Mouse (Mus musculus): Measurements from ENCODE around the gene Lrg1.
A peak's percentile ranks its signal among the peaks of the same experiment; 100 is the strongest.
"Not testable (repeated sequence)": the region's sequence is repeated elsewhere in the genome, so short reads cannot be mapped to it uniquely, and the experiment has no call there.

Lrg1 gene

DNA sequence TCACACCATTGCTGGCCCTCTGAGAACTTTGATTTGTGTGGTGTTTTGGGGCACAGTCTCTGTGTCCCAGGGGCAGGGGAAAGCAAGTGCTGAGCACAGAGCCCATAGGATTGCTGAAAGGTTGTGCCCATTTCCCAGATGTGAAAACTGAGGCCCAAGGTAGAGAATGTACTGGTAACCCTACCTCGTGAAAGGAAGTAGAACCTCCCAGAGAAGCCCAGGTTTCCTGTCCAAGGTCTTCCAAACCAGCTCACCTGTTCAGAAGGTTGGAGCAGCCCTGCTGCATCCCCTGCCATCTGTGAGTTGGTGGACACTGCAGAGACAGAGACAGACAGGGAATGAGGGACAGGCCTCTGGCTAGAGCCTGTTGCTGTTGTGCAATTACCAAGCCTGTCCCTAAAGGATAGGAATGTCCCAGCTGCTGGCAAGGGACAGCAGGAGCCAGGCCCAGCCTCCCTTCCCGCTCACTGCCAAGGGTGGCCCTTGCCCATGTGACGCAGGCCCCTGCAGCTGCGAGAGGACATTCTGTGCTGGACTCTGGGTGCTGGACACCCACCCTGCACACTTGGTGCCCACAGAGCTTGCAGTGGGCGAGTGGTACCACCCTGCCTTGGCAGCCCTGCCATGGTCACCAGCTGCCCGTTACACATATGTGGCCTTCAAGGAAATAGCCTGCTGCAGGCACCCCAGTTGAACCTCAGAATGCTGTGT is 13.3 kb downstream of the Lrg1 start:
- no peak for DNase-seq (ENCODE audit: low read depth)

DNA sequence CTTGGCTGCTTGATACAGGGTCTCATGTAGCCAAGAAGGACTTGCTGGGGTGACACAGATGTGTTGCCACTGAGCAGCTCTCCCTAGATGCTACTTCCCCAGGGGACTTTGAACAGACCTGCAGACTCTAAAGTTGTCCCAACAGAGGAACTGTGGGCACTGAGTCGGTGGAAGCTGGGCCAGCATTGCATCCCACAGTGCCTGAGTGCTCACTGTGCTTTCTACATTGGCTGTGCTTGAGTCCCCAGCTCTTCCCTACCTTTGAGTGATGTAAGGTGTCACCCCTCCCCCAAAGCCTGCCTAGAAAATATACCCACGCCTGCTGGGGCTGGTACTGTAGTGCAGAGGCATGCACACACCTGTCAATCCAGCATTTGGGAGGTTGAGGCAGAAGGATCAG is 14.1 kb downstream of the Lrg1 start:
- no peak for DNase-seq (ENCODE audit: low read depth)

- DNase-seq (ENCODE audit: low read depth): no peak
These were observed 14.8 kb downstream of the Lrg1 start for GRCm38 (mm10) chr17:56106981-56107380.

DNA sequence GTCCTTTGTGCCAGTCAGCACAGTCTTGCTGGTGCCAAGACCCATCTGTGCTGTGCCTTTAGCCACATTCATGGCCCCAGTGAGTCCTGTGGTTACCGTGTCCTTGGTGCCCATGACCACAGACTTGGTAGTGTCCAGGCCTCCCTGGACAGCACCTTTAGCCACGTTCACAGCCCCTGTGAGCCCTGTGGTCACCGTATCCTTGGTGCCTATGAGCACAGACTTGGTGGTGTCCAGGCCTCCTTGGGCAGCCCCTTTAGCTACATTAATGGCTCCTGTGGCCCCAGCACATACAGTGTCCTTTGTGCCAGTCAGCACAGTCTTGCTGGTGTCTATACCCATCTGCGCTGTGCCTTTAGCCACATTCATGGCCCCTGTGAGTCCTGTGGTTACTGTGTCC is 15.4 kb downstream of the Lrg1 start:
- not testable (repeated sequence) for DNase-seq (ENCODE audit: low read depth)

DNA sequence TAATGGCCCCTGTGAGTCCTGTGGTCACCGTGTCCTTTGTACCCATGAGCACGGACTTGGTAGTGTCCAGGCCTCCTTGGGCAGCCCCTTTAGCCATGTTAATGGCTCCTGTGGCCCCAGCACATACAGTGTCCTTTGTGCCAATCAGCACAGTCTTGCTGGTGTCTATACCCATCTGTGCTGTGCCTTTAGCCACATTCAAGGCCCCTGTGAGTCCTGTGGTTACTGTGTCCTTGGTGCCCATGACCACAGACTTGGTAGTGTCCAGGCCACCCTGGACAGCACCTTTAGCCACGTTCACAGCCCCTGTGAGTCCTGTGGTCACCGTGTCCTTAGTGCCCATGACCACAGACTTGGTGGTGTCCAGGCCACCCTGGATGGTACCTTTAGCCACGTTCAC is 17.0 kb downstream of the Lrg1 start:
- DNase-seq (ENCODE audit: low read depth): not testable (repeated sequence)

- no peak for DNase-seq (ENCODE audit: low read depth)
These were observed 18.1 kb downstream of the Lrg1 start for GRCm38 (mm10) chr17:56103465-56104285.

DNA sequence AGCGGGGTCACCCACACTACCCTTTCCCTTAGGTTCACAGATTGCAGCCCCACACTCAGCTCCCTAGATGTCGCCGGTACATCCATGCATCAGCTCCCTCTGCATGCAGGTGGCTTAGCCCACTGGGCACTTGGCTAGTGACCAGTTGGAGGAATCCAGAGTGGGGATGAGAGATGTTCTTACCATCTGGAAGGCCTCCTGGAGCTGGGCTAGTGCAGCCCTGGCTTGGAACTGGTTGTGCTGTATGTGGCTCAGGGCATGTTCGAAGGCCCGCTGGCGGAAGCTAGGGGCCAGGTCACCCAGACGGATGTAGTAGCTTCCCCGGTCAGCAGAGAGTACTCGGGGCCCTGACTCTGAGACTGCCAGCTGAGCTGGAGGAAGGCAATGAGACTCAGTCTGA is 18.9 kb downstream of the Lrg1 start:
- no peak for DNase-seq (ENCODE audit: low read depth)

DNA sequence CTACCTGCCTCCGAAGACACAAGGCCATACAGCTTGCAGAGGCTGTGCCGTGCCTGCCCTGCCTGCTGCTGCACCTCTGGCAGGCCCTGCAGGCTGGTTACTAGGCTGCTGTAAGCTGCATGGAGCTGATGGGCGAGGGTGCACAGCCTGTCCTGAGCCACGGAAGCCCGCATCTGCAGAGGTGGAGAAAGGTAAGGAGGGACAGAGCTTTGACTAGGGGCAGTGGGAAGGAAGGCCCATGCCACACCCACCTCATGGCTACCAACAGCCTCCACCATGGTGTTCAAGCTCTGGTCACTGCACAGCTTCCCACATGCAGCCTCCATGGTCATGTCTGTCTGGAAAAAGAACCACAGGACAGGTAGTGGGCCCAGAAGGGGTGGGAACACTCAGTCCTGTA is 19.6 kb downstream of the Lrg1 start:
- DNase-seq (ENCODE audit: low read depth): no peak

DNA sequence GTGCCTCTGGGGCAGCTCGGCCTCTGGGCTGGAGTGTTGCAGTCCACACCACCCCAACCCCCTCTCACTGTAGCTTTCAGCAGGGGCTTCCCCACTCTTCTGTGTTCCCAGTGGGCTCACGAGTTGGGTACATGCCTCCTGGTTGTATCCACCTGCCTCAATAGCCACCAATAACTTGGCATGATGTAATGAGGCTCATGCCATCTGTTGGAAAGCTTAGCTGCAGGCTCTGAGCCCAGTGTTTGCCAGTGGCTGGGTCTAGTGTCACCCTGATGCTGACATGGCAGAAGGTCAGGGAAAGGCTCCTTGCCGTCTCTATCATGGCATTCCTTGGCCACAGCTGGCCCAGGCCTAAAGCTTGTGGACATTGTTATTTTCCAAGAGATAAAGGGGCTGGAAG is 21.0 kb downstream of the Lrg1 start:
- no peak for DNase-seq (ENCODE audit: low read depth)

DNA sequence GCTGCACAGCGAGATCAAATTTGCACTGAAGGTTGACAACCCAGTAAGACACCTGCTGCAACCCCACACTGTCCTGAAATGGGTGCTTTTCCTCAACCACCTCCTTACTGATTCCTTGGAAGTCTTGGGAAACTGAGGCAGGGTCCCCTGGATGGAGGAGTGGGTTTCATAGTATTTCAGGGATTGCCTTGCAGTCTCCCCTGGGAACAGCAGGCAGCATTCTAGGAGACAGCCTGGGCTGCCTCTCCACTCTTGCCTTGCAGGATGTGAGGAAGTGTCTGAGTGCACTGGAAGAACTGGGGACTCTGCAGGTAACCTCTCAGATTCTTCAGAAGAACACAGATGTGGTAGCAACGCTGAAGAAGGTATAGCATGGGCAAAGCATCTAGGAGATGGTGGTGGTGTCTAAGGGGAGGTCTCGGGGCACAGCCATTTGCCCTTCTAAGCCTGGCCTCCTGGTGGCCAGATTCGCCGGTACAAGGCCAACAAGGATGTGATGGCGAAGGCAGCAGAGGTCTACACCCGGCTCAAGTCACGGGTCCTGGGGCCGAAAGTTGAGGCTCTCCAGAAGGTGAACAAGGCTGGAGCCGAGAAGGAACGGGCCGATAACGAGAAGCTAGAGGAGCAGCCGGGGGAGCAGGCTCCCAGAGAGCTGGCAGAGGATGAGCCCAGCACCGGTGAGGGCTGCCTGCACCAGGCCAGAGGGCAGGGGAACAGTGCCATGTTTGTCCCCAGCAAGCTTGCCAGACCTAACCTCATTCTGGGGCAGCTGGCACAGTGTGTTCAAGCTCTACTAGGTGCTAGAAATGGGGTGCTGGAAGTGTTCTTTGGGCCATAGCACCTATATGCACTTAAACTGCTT is 22.9 kb downstream of the Lrg1 start:
- DNase-seq (ENCODE audit: low read depth): no peak

- no peak for DNase-seq (ENCODE audit: low read depth)
These were observed 23.6 kb downstream of the Lrg1 start for GRCm38 (mm10) chr17:56098180-56098579.

- DNase-seq (ENCODE audit: low read depth): no peak
These were observed 24.9 kb downstream of the Lrg1 start for GRCm38 (mm10) chr17:56096883-56097282.

GRCm38 (mm10) chr17:56092794-56093193 is 29.0 kb downstream of the Lrg1 start:
- DNase-seq (ENCODE audit: low read depth): no peak

DNA sequence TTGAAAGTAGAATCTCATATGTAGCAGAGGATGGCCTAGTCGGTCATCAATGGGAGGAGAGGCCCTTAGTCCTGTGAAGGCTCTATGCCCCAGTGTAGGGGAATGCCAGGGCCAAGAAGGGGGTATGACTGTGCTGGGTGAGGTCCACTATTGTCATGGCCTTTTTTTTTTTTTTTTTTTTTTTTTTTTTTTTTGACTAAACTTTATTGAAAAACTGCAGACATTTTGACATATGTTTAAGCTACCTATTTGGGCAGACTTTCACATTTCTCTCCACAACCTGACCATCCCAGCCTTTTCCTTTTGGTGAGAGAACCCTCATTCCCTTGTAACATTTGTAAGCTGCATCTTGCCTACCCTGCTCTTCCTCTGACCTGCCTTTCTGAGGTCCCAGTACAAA is 29.5 kb downstream of the Lrg1 start:
- DNase-seq (ENCODE audit: low read depth): peak; percentile 27

DNA sequence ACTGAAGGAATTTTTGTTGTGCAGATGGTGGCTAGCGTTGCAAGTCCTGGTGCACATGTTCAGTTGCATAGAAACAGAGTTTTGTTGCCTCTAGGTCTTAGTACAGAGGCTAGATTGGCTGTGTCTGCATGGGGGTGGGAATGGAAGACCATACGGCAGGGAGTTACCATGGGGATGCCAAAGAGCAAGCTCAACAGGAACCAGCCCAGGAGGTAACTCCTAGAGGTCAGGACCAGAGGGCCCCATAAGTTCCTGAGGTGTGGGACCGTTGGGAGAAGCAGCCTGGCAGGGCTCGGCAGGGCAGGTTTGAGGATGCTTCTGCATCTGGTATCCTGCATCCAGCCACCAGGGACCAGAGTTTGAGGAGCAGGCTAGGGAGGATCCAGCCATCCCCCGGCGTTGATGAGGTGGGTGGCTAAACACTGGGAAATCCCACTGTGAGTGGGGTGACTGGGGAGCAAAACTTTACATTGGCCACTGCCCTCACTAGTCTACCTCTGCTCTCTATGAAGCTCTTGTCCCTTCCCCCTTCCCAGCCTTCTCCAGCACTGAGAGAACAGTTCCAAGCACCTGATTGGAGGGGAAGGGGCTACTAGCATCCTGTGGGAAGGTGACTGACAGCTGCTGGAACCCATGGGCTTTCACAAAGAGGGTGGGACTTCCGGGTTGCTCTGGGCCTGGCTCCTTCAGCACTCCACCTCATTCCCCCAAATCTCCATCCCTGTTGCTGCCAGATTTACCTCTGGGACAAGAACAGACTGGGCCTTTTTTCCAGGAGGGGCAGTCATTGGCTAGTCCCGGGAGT is 40.8 kb downstream of the Lrg1 start:
- no peak for DNase-seq (ENCODE audit: low read depth)

DNA sequence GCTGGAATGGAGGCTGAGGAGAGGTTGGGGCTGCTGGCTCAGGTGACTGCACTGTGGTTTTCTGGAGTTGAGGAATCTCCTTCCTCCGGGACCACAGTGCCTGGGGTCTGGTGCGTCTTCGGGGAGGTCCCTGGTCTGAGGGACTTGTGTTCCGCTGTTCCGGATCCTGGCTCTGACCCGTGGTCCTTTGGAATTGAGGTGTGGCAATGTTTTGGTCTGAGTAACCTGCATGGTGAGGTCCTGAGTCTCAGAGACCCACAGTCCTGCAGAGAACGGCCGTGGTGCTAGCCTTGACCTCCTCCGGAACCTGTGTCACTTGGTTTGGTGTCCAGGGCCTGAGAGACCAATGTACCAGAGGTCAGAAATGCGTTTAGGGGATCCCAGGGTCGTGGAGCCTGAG is 41.9 kb downstream of the Lrg1 start:
- DNase-seq (ENCODE audit: low read depth): peak; percentile 45

DNA sequence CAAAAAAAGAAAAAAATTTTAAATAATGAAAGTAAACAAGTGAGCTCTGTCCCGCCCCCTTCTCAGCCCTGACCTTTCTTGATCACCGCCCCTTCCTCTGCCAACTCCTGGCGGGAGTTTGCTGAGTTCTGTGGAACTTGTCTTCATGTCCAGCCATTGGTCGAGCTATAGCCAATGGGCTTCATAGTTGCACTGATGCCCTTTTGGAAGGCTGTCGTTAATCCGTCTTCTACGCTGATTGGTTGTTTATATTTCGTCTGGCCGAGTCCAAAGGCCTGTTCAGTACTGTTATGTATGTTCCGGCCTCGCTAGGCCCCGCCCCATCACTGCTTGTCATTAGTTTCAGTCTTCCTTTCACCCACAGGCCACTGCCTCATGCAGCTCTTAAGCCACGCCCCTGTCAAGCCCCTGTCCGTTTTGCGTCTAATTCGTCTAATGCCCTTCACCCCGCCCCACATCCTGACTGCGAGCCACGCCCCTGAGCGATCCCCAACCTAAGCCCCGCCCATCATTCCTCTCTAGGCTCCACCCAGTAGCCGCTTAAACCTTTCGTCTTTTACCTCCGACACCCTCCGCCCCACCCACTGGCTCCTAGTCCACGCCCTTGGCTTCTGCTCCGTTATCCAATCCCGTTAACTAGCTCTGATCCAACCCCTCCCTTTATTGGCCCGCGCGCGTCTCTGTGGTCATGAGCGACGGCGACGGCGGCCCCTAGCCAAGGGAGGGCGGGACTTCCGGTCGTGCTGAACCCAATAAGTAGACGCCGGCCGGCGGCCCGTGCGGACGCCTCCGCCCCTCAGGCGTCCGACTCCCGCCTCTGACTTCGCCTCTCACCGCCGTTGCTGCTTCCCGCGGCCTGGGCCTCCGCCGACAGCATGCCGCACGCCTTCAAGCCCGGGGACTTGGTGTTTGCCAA is 42.7 kb downstream of the Lrg1 start, which contains the start of gene Hdgfl2:
TSS of gene Hdgfl2 (plus strand) at position 755 of the 916 bp plus-strand sequence.
- peak; percentile 100 for DNase-seq (ENCODE audit: low read depth)

GRCm38 (mm10) chr17:56078361-56078760 is 43.4 kb downstream of the Lrg1 start:
- peak; percentile 37 for DNase-seq (ENCODE audit: low read depth)

- DNase-seq (ENCODE audit: low read depth): no peak
These were observed 44.3 kb downstream of the Lrg1 start for GRCm38 (mm10) chr17:56077523-56077922.

- peak; percentile 97 for DNase-seq (ENCODE audit: low read depth)
These were observed 47.0 kb downstream of the Lrg1 start, which contains the start of gene Ubxn6 for GRCm38 (mm10) chr17:56074827-56075208. Ubxn6 (minus strand) TSS chr17:56075028.
